Mouse (Mus musculus) liver, adult 2 months (tissue): ENCODE results near the gene Zim1.

ENCODE experiments used
- CTCF ChIP-seq: fragments of 200-500 bp; IDR thresholded peaks from 2 replicates; pipeline ENCODE4 v1.5.1; 2011; ENCODE audit warnings: low read depth, low read length, control low read depth
- POLR2A ChIP-seq: fragments of 200-500 bp; IDR thresholded peaks from 2 replicates; pipeline ENCODE4 v1.6.1; 2011; ENCODE audit warnings: low read length, control low read depth; ENCODE audit not compliant: insufficient read depth; ENCODE audit errors: extremely low read depth

DNA sequence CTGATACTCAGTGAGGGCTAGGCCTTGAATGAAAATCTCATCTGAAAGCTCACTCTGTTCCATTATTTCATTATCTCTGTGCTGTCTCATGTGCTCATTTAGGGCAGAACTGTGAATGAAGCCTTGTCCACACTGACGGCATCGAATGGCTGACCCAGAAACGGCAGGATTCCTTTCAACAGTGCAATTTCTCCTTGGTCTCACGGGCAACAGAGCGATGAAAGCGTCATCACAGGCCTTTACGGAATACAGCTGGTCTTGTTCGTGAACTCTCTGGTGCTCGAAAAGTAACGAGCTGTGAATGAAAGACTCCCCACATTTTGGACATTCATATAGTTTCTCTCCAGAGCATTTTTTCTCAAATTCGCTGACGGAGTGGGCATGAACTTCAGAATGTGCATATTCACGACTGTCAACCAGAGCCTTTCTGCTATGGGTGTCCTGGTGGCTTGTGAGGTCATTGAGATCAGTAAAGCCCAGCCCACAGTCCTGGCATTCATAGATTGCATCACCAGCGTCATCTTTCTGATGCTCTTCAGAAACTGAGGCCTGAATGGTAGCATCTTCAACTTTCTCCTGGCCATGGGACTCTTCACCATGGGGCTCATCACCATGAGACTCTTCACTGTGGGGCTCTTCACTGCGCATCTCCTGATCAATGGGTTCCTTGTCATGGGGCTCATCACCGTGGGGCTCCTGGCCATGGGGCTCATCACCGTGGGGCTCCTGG is 12.4 kb upstream of the Zim1 start:
- TF ChIP-seq POLR2A (no peak), CTCF (no peak)
